Mouse (Mus musculus) G1E-ER4 (cell line): ENCODE results near the gene Net1. TPM values are rescaled to one million over a fixed set of nuclear protein-coding genes. Genes with fewer than 3 reads are reported as not detected.
"Not testable (repeated sequence)": the region's sequence is repeated elsewhere in the genome, so short reads cannot be mapped to it uniquely, and the experiment has no call there.

Experiments used
- GATA1 ChIP-seq: IDR thresholded peaks from one replicate; pipeline ENCODE4 v1.8.0; 2012; ENCODE audit warnings: low read length, inconsistent platforms
- polyA plus RNA-seq: library from polyadenylated mRNA; stranded (reverse); fragments of >175 nt; gene quantifications from 2 replicates; pipeline ENCODE4 v1.2.3, GENCODE M21; 2012

The Net1 gene
- polyA plus RNA-seq, 1 experiment: 65.4 TPM

DNA sequence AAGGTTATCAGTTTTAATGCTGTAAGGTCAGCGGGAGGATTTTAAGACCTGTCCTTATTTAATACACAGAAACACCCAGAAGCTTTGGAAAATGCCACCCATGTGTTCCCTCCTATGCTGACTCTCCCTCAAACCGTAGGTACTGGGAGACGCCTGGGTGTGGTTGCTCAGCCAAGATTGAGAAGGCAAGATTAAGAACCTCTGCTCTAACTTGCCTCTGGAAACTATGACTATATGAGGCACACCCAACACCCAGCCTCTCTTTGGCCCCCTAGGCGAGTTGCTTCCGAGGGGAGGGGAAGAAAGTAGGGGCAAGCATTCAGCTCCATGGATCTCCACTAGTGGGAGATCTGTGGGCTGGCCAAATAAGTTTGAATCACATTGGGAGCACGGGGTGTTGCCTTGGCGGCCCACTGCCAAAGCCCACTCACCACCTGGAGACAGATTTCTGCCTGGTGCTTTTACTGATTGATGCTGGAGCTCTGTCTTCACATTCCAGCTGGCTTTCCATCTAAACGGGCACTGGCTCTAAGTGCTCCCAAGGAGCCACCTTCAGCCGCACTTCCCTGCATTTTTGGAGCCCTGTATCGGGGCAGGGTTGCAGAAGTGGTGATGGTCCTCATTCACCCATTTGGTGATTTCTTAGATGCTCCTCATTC, 55.0 kb downstream of the Net1 start:
- TF ChIP-seq GATA1: no peak

DNA sequence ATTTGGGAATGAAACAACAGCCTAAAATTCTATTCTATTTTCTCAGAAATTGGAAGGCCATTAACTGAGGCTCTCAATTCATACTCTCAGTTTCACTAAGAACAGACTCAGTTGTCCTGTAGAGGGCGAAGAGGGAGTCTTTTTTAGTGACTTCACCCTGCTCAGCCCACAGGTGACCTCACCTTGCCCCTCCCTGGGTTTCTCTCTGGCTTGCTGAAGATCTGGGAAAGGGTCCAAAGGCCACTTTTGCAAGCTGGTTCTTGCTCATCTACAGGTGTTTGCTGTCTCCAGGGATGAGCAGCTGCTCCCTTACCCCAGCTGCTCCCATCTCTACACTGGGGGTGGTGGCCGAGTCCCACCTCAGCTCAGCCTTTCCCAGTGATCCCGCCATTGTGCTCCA, 55.7 kb downstream of the Net1 start:
- TF ChIP-seq GATA1: no peak

DNA sequence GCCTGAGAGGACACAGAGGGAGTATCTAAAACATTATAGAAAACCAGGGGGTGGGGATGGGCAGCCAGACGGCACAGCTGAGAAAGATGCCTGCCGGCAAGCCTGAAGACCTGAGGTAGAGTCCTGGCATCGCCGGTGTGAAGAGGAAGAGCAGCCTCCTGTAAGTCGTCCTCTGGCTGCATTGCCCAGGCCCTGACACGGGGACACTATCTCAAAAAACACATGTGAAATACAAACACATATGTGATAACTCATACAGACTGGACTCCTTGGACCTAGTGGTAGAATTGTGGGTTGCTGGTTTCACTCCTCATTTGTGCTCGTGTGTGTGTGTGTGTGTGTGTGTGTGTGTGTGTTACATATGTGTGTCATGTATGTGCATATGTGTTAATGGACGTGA, 56.8 kb downstream of the Net1 start:
- no peak for TF ChIP-seq GATA1

DNA sequence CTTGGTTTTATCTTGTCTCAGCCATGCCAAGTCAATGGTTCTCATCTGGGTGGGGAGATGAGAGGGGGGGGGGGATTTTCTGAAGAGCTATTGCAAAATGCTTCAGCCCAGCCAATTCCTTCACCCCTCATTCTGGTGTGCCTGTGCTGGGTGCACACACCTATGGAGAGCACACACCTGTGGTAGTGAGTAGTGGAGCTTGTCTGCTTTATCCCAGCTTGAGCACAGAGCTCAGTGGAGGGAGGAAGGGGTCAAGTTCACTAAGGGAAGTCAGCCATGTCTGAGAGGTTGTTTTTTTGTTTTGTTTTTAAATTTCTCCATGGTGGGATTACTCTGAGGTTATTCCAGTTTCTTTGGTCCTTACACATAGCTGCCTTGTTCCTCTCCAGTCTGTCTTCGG, 61.8 kb downstream of the Net1 start:
- TF ChIP-seq GATA1: no peak

DNA sequence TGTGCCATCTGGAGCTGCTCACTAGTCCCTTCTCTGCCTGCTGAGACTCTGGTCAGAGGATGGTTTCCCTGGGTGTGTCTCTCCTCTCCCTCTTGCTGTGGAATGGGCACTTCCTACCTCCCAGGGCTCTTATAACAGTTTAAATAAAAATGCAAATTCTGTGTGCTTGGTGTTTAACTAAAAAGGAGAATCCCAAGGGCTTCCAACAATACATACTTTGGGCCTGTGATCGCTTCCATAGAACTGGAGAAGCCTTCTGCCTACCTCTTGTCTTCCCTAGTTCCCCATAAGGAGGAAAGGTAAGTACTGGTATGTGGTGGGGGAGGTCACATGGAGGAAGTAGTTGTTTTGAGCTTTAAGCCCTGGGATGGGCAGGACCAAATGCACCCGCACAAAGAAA, 63.2 kb downstream of the Net1 start:
- TF ChIP-seq GATA1: no peak

DNA sequence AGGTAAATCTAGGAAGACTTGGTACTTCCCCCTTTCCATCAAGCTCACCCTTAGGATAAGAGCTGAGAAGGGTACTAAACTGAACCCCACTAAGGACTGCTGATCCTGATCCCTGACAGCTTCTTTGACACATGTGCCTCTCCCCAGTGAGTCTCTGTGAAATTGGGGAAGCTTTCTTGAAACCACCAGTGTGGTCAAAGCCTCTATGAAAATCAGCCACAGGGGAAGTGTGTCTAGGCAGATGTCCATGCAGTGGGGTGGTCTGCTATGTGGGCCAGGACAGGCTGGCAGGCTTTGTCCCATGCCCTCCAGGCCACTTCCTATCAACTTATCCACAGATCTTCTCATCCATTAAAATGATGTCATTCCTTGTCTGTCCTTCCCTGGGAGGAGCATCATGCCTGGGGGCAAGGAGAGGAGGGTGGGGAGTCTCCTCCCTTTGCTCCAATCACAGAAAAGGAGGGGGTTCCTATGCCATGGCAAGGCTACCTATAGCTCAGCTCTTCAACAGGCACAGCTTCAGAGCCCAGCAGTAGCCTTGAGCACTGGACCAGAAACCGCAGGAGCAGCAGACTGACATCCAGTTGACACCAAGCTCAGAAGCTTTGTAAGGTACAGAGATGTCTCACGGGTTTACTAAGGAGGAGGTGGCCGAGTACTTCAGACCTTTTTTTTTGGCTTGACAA, 64.2 kb downstream of the Net1 start, which contains the start of gene Calm5:
Gene Calm5 (plus strand): TSS at position 526 of the 686 bp plus-strand sequence.
- TF ChIP-seq GATA1: not testable (repeated sequence)

DNA sequence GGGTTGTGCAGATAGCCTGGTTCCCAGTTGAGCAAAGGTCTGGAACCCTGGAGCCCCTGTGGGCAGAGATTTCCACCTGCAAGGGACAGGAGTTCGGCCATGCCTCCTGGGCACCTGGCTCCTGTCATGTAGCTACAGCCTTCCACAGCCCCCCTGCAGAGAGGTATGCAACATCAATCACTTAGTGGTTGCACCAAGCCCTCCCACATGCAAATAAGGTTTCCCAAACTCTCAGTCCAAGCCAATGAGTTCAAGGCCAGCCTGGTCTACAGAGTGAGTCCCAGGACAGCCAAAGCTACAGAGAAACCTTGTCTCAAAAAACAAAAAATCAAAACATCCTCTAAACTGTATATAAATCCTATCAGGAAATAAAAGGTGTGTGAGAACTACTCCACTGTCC, 67.7 kb downstream of the Net1 start:
- no peak for TF ChIP-seq GATA1

DNA sequence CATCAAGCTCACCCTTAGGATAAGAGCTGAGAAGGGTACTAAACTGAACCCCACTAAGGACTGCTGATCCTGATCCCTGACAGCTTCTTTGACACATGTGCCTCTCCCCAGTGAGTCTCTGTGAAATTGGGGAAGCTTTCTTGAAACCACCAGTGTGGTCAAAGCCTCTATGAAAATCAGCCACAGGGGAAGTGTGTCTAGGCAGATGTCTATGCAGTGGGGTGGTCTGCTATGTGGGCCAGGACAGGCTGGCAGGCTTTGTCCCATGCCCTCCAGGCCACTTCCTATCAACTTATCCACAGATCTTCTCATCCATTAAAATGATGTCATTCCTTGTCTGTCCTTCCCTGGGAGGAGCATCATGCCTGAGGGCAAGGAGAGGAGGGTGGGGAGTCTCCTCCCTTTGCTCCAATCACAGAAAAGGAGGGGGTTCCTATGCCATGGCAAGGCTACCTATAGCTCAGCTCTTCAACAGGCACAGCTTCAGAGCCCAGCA, 80.7 kb downstream of the Net1 start, which contains the start of gene Calm4:
Gene Calm4 (plus strand): TSS at position 446 of the 496 bp plus-strand sequence.
- TF ChIP-seq GATA1: not testable (repeated sequence)

DNA sequence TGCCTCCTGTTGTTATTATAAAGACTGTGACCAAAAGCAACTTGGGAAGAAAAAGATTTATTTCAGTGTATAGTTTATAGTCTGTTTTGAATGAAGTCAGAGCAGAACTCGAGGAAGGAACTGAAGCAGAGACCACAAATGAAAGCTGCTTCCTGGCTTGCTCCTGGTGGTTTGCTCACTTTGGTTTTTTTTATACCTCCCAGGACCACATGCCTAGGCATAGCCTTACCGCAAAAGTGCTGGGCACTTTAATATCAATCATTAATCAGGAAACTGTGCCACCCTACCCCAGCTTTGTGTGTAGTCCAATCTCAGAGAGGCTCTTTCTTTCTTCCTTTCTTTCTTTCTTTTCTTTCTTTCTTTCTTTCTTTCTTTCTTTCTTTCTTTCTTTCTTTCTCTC, 85.6 kb downstream of the Net1 start:
- TF ChIP-seq GATA1: no peak

Other genes with a start within 250 kb of the Net1 start
- not detected in 2 replicates for gene Calml3, start 113.9 kb downstream of the Net1 start, polyA plus RNA-seq
- gene Calm4, start 80.5 kb downstream of the Net1 start, polyA plus RNA-seq: not detected in 2 replicates
- not detected in 2 replicates for gene Calm5, start 64.0 kb downstream of the Net1 start, polyA plus RNA-seq
- not detected in 2 replicates for gene Tubal3, start 54 bp upstream of the Net1 start, polyA plus RNA-seq
- not detected in 2 replicates for gene Ucn3, start 27.1 kb upstream of the Net1 start, polyA plus RNA-seq
- not detected in 2 replicates for gene Akr1c14, start 130.8 kb upstream of the Net1 start, polyA plus RNA-seq
- gene Akr1c18, start 232.4 kb upstream of the Net1 start, polyA plus RNA-seq: not detected in 2 replicates